Mouse (Mus musculus) thymus, adult 2 months (tissue): ENCODE results near the gene Frmd4a. TPM values are rescaled to one million over a fixed set of nuclear protein-coding genes. Genes with fewer than 3 reads are reported as not detected.

Source experiments
- DNase-seq: peaks from one replicate; pipeline ENCODE4 v3.0.0; 2021
- H3K27ac ChIP-seq: fragments of 200-500 bp; 2 replicates; pipeline ENCODE4 v1.5.1; 2012; ENCODE audit warnings: low read length, control low read depth; ENCODE audit not compliant: control insufficient read depth, insufficient read depth
- H3K27me3 ChIP-seq: fragments of 200-500 bp; 2 replicates; pipeline ENCODE4 v1.6.1; 2012; ENCODE audit warnings: mild to moderate bottlenecking, low read length, moderate library complexity, mixed read lengths; ENCODE audit not compliant: control insufficient read depth, insufficient read depth
- H3K36me3 ChIP-seq: fragments of 200-500 bp; 2 replicates; pipeline ENCODE4 v1.6.1; 2012; ENCODE audit warnings: mild to moderate bottlenecking, low read length, moderate library complexity; ENCODE audit not compliant: control insufficient read depth, insufficient read depth
- H3K4me1 ChIP-seq: fragments of 200-500 bp; replicated peaks from 2 replicates; pipeline ENCODE4 v1.6.1; 2012; ENCODE audit warnings: low read length; ENCODE audit not compliant: control insufficient read depth, insufficient read depth
- H3K4me3 ChIP-seq: fragments of 200-500 bp; 2 replicates; pipeline ENCODE4 v1.5.1; 2012; ENCODE audit warnings: mild to moderate bottlenecking, low read length, control low read depth, moderate library complexity; ENCODE audit not compliant: control insufficient read depth, insufficient read depth
- CTCF ChIP-seq: fragments of 200-500 bp; IDR thresholded peaks from 2 replicates; pipeline ENCODE4 v1.5.1; 2012; ENCODE audit warnings: mild to moderate bottlenecking, control low read depth, low read length, moderate library complexity, borderline replicate concordance; ENCODE audit not compliant: control insufficient read depth, poor library complexity, insufficient read depth; ENCODE audit errors: extremely low read depth
- POLR2A ChIP-seq: fragments of 200-500 bp; IDR thresholded peaks from 2 replicates; pipeline ENCODE4 v1.6.1; 2012; ENCODE audit warnings: mild to moderate bottlenecking, low read length, control low read depth, moderate library complexity; ENCODE audit not compliant: control insufficient read depth, poor library complexity, insufficient read depth; ENCODE audit errors: extremely low read depth
- WGBS: fragments of 180-500 bp; shearing (Covaris S2); methylation state at CpG from one replicate; pipeline ENCODE4 v1.1.7; 2018; 5-methylcytosine and 5-hydroxymethylcytosine counted together
- polyA plus RNA-seq: library from polyadenylated mRNA; depleted of rRNA; stranded (reverse); fragments of >200 nt; gene quantifications from 2 replicates; pipeline ENCODE4 v1.2.3, GENCODE M21; 2012

Gene Frmd4a
- polyA plus RNA-seq, 1 experiment, result 17.5 TPM

- DNase-seq, result no peak
- TF ChIP-seq POLR2A (no peak), CTCF (no peak)
- WGBS, result 17% methylated on average over 8 of the region's 8 CpGs
- Histone ChIP-seq H3K4me1 (peaks cover 4% of the 10 kb centered on the region; the same call in 1 of the 2 replicates), H3K27me3 (no peaks in the 10 kb centered on the region), H3K4me3 (no peak overlapping the region), H3K27ac (no peak overlapping the region), H3K36me3 (no peaks in the 10 kb centered on the region)
These were observed 392.4 kb downstream of the Frmd4a start for GRCm38 (mm10) chr2:4409810-4410433.

DNA sequence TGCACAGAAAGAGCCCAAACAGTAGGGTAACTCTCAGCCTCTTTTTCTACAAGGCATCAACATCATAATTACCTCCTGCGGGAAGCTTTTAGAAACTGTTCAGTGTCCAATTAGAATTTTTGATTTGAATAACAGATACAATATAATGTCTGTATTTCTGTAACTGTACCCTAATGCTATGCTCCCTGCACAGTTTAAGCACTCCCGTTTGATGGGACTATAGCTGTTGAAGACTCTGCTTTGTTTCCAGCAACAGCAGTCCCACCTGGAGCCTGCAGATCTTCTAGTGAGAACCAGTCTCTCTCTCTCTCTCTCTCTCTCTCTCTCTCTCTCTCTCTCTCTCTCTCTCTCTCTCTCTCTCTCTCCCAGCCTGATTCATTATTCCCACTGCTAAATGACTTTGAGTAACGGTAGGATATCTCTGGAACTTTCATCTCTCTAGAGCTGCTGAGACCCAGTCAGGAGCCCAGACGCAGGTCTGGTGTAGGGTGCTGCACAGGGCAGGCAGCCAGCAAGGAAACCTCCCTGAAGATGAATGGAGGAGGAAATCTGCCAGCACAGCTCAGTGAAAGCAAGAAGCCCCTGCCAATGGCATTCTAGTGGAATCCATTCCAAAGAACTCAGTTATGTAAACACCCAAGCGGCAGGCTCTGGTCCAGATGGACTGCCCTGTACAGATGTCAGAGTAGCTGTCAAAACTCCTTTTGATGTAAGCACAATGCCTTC lies 395.5 kb downstream of the Frmd4a start:
- no peak for DNase-seq
- 89% methylated on average over 5 of the region's 5 CpGs for whole genome bisulfite sequencing
- H3K27me3 ChIP-seq, result no peaks in the 10 kb centered on the region
- no peak overlapping the region for H3K27ac ChIP-seq
- no peak for TF ChIP-seq POLR2A
- no peak for TF ChIP-seq CTCF
- peaks cover 4% of the 10 kb centered on the region; the same call in 1 of the 2 replicates for H3K4me1 ChIP-seq
- H3K36me3 ChIP-seq, result no peaks in the 10 kb centered on the region
- no peak overlapping the region for H3K4me3 ChIP-seq

- no peak for DNase-seq
- TF ChIP-seq CTCF (no peak), POLR2A (no peak)
- no peak overlapping the region for H3K27ac ChIP-seq
- peaks cover 4% of the 10 kb centered on the region; the same call in 1 of the 2 replicates for H3K4me1 ChIP-seq
- no peak overlapping the region for H3K4me3 ChIP-seq
- H3K27me3 ChIP-seq, result no peaks in the 10 kb centered on the region
- H3K36me3 ChIP-seq, result no peaks in the 10 kb centered on the region
- WGBS, result 92% methylated on average over 16 of the region's 16 CpGs
These were observed 396.2 kb downstream of the Frmd4a start for GRCm38 (mm10) chr2:4413596-4414335.

DNA sequence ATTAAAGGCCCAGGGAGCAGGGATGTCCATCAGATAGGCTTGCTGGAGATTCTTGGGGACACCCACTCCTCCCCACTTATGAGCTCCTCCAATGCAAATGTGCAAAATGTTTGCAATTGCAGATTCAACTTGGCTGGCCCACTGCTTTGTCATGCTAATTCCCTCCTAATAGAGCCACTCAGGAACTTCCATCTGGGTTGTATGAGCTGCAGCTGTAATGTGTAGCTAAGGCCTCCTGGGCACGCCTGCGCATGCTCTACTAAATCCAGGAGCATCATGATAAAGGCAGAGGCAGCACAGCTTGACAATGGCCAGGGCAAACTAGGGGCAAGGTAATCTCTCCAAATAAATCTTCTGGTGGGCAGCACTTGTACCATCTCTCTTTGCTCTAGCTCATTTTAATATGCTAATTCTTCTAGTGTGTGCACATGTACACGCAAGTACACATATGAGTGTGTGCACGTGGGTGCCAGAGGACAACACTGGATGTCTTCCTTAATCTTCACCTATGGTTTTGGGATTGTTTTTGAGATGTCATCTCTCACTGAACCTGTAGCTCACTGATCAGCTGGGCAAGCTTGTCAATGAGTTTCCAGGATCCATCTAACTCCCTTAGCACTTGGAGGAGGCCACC lies 403.3 kb downstream of the Frmd4a start:
- TF ChIP-seq POLR2A (no peak), CTCF (no peak)
- no peaks in the 10 kb centered on the region for H3K4me1 ChIP-seq
- no peaks in the 10 kb centered on the region for H3K27me3 ChIP-seq
- no peak for DNase-seq
- 97% methylated on average over 4 of the region's 4 CpGs for WGBS
- H3K4me3 ChIP-seq, result no peak overlapping the region
- no peak overlapping the region for H3K27ac ChIP-seq
- H3K36me3 ChIP-seq, result no peaks in the 10 kb centered on the region

- TF ChIP-seq POLR2A, result no peak
- TF ChIP-seq CTCF, result no peak
- Histone ChIP-seq H3K4me3 (no peak overlapping the region), H3K27me3 (no peaks in the 10 kb centered on the region), H3K4me1 (no peaks in the 10 kb centered on the region), H3K27ac (no peak overlapping the region), H3K36me3 (no peaks in the 10 kb centered on the region)
- DNase-seq, result no peak
- WGBS, result 93% methylated on average over 2 of the region's 2 CpGs
These were observed 404.2 kb downstream of the Frmd4a start for GRCm38 (mm10) chr2:4421757-4422156.

- WGBS, result 96% methylated on average over 6 of the region's 6 CpGs
- Histone ChIP-seq H3K27me3 (no peaks in the 10 kb centered on the region), H3K4me1 (no peaks in the 10 kb centered on the region), H3K4me3 (no peak overlapping the region), H3K27ac (no peak overlapping the region), H3K36me3 (no peaks in the 10 kb centered on the region)
- TF ChIP-seq POLR2A, result no peak
- no peak for TF ChIP-seq CTCF
- no peak for DNase-seq
These were observed 406.4 kb downstream of the Frmd4a start for GRCm38 (mm10) chr2:4423896-4424295.
